Mouse (Mus musculus): ENCODE data around the gene Slc22a7. TPM values are rescaled to one million over a fixed set of nuclear protein-coding genes. Genes with fewer than 3 reads are reported as not detected.

Slc22a7 gene
- 10.3 and 27.9 TPM in 2 replicates for total RNA-seq (2014; rRNA removed)
- 46.8 and 47.9 TPM in 2 replicates for polyA plus RNA-seq (2012; rRNA removed)

- peaks cover 15% of the 10 kb centered on the region for H3K4me1 ChIP-seq (ENCODE audit: control insufficient read depth, insufficient read depth, low read length)
- H3K9ac ChIP-seq (ENCODE audit: low read depth, low read length): peak within 1 kb of the TSS; percentile 16; the same call in 1 of the 2 replicates
- peak; percentile 99 for DNase-seq (ENCODE audit: extremely low read depth, low read depth, low spot score)
- peak within 1 kb of the TSS; percentile 32; the same call in 1 of the 2 replicates for H3K4me3 ChIP-seq (ENCODE audit: insufficient read depth, low read depth, low read length)
- no peaks in the 10 kb centered on the region for H3K79me2 ChIP-seq (ENCODE audit: control insufficient read depth, insufficient read depth, low read length)
- TF ChIP-seq POLR2A (IDR thresholded peaks at IDR 0.05; ENCODE audit: extremely low read depth, insufficient read depth, low read length) (peak; percentile 45; the same call in 1 of the 2 replicates), CTCF (IDR thresholded peaks at IDR 0.05; ENCODE audit: low read depth, low read length) (no peak)
- no peaks in the 10 kb centered on the region for H3K27me3 ChIP-seq (ENCODE audit: control insufficient read depth, insufficient read depth, low read length)
- H3K27ac ChIP-seq (replicated peaks; ENCODE audit: insufficient read depth, low read depth, low read length): peak within 1 kb of the TSS; percentile 92
- WGBS: 24% methylated on average over 4 of the region's 4 CpGs
- no peaks in the 10 kb centered on the region for H3K36me3 ChIP-seq (ENCODE audit: control insufficient read depth, insufficient read depth, low read length)
Measured at GRCm38 (mm10) chr17:46438298-46438873, at the start of gene Slc22a7. TSS of gene Slc22a7 (minus strand) at chr17:46438457.

GRCm38 (mm10) chr17:46487431-46487830 lies 49.2 kb upstream of the Slc22a7 start, which contains the start of gene Ttbk1:
TSS of gene Ttbk1 (minus strand) at chr17:46487675.
- Histone ChIP-seq H3K27me3 (ENCODE audit: control insufficient read depth, insufficient read depth, low read length) (peaks cover 5% of the 10 kb centered on the region; the same call in 1 of the 2 replicates), H3K27ac (replicated peaks; ENCODE audit: insufficient read depth, low read depth, low read length) (no peak within 1 kb of the TSS), H3K79me2 (ENCODE audit: control insufficient read depth, insufficient read depth, low read length) (no peaks in the 10 kb centered on the region), H3K36me3 (ENCODE audit: control insufficient read depth, insufficient read depth, low read length) (no peaks in the 10 kb centered on the region), H3K4me1 (ENCODE audit: control insufficient read depth, insufficient read depth, low read length) (0 out of 2 replicates have a peak, but pooled peaks cover 3% of the 10 kb centered on the region), H3K4me3 (ENCODE audit: insufficient read depth, low read depth, low read length) (no peak within 1 kb of the TSS), H3K9ac (ENCODE audit: low read depth, low read length) (no peak within 1 kb of the TSS)
- WGBS: 5% methylated on average over 44 of the region's 49 CpGs
- no peak for DNase-seq (ENCODE audit: extremely low read depth, low read depth, low spot score)
- TF ChIP-seq POLR2A (IDR thresholded peaks at IDR 0.05; ENCODE audit: extremely low read depth, insufficient read depth, low read length) (no peak), CTCF (IDR thresholded peaks at IDR 0.05; ENCODE audit: low read depth, low read length) (no peak)

- H3K4me3 ChIP-seq (ENCODE audit: insufficient read depth, low read depth, low read length): no peak overlapping the region
Measured at GRCm38 (mm10) chr17:46486995-46487394, 48.7 kb upstream of the Slc22a7 start.

GRCm38 (mm10) chr17:46484461-46484875 lies 46.2 kb upstream of the Slc22a7 start:
- 0 out of 2 replicates have a peak, but pooled peaks cover 3% of the 10 kb centered on the region for H3K4me1 ChIP-seq (ENCODE audit: control insufficient read depth, insufficient read depth, low read length)
- WGBS: 36% methylated on average over 6 of the region's 6 CpGs
- peaks cover 5% of the 10 kb centered on the region; the same call in 1 of the 2 replicates for H3K27me3 ChIP-seq (ENCODE audit: control insufficient read depth, insufficient read depth, low read length)
- TF ChIP-seq POLR2A (IDR thresholded peaks at IDR 0.05; ENCODE audit: extremely low read depth, insufficient read depth, low read length) (no peak), CTCF (IDR thresholded peaks at IDR 0.05; ENCODE audit: low read depth, low read length) (peak; percentile 8; the same call in 1 of the 2 replicates)
- no peaks in the 10 kb centered on the region for H3K79me2 ChIP-seq (ENCODE audit: control insufficient read depth, insufficient read depth, low read length)
- no peak for DNase-seq (ENCODE audit: extremely low read depth, low read depth, low spot score)
- H3K27ac ChIP-seq (replicated peaks; ENCODE audit: insufficient read depth, low read depth, low read length): no peak overlapping the region
- no peaks in the 10 kb centered on the region for H3K36me3 ChIP-seq (ENCODE audit: control insufficient read depth, insufficient read depth, low read length)
- H3K4me3 ChIP-seq (ENCODE audit: insufficient read depth, low read depth, low read length): peak overlapping the region; percentile 39; the same call in 1 of the 2 replicates
- no peak overlapping the region for H3K9ac ChIP-seq (ENCODE audit: low read depth, low read length)

More at GRCm38 (mm10) chr17:46486995-46487394, 48.7 kb upstream of the Slc22a7 start:
- Histone ChIP-seq H3K4me1 (ENCODE audit: control insufficient read depth, insufficient read depth, low read length) (0 out of 2 replicates have a peak, but pooled peaks cover 3% of the 10 kb centered on the region), H3K79me2 (ENCODE audit: control insufficient read depth, insufficient read depth, low read length) (no peaks in the 10 kb centered on the region), H3K27me3 (ENCODE audit: control insufficient read depth, insufficient read depth, low read length) (peaks cover 5% of the 10 kb centered on the region; the same call in 1 of the 2 replicates), H3K27ac (replicated peaks; ENCODE audit: insufficient read depth, low read depth, low read length) (no peak overlapping the region), H3K36me3 (ENCODE audit: control insufficient read depth, insufficient read depth, low read length) (no peaks in the 10 kb centered on the region), H3K9ac (ENCODE audit: low read depth, low read length) (no peak overlapping the region)
- TF ChIP-seq CTCF (IDR thresholded peaks at IDR 0.05; ENCODE audit: low read depth, low read length) (no peak), POLR2A (IDR thresholded peaks at IDR 0.05; ENCODE audit: extremely low read depth, insufficient read depth, low read length) (no peak)
- DNase-seq (ENCODE audit: extremely low read depth, low read depth, low spot score): no peak
- 13% methylated on average over 21 of the region's 22 CpGs for whole genome bisulfite sequencing

- Histone ChIP-seq H3K4me1 (ENCODE audit: control insufficient read depth, insufficient read depth, low read length) (0 out of 2 replicates have a peak, but pooled peaks cover 3% of the 10 kb centered on the region), H3K79me2 (ENCODE audit: control insufficient read depth, insufficient read depth, low read length) (no peaks in the 10 kb centered on the region), H3K36me3 (ENCODE audit: control insufficient read depth, insufficient read depth, low read length) (no peaks in the 10 kb centered on the region), H3K27ac (replicated peaks; ENCODE audit: insufficient read depth, low read depth, low read length) (no peak overlapping the region; the same call in 1 of the 2 replicates), H3K4me3 (ENCODE audit: insufficient read depth, low read depth, low read length) (peak overlapping the region; percentile 39), H3K27me3 (ENCODE audit: control insufficient read depth, insufficient read depth, low read length) (peaks cover 5% of the 10 kb centered on the region; the same call in 1 of the 2 replicates), H3K9ac (ENCODE audit: low read depth, low read length) (peak overlapping the region; percentile 9; the same call in 1 of the 2 replicates)
- TF ChIP-seq CTCF (IDR thresholded peaks at IDR 0.05; ENCODE audit: low read depth, low read length) (no peak), POLR2A (IDR thresholded peaks at IDR 0.05; ENCODE audit: extremely low read depth, insufficient read depth, low read length) (no peak)
- WGBS: 2% methylated on average over 13 of the region's 13 CpGs
- peak; percentile 89 for DNase-seq (ENCODE audit: extremely low read depth, low read depth, low spot score)
Measured at GRCm38 (mm10) chr17:46484021-46484431, 45.8 kb upstream of the Slc22a7 start.
